Mouse (Mus musculus) frontal cortex, postnatal 36 days (tissue): Measurements from ENCODE around the gene Luc7l2.
A peak's percentile ranks its signal among the peaks of the same experiment; 100 is the strongest.
"Not testable (repeated sequence)": the region's sequence is repeated elsewhere in the genome, so short reads cannot be mapped to it uniquely, and the experiment has no call there.

Experiments
- DNase-seq, 2 experiments: peaks; one replicate each; pipeline ENCODE4 v3.0.0; 2022; ENCODE audit warnings: low spot score in 2 of 2

Gene Luc7l2

GRCm38 (mm10) chr6:38551062-38551988 is at the start of gene Luc7l2:
Luc7l2 (plus strand) TSS chr6:38551334.
- DNase-seq: peak; percentile 91 to 93

- no peak for DNase-seq
Measured at GRCm38 (mm10) chr6:38512096-38512495, 39.0 kb upstream of the Luc7l2 start.

GRCm38 (mm10) chr6:38512830-38513229 is 38.3 kb upstream of the Luc7l2 start:
- no peak for DNase-seq

GRCm38 (mm10) chr6:38515201-38515600 is 35.9 kb upstream of the Luc7l2 start:
- DNase-seq: no peak

GRCm38 (mm10) chr6:38523851-38524250 is 27.3 kb upstream of the Luc7l2 start:
- DNase-seq: no peak

GRCm38 (mm10) chr6:38531211-38531820 is 19.8 kb upstream of the Luc7l2 start:
- DNase-seq: no peak

- peak; percentile 55 to 63 for DNase-seq
Measured at GRCm38 (mm10) chr6:38532500-38533420, 18.4 kb upstream of the Luc7l2 start.

- peak; percentile 98 to 99 for DNase-seq
Measured at GRCm38 (mm10) chr6:38533428-38534405, 17.4 kb upstream of the Luc7l2 start, which contains the start of gene Fmc1. Fmc1 (plus strand) TSS chr6:38533502.

GRCm38 (mm10) chr6:38534640-38535365 is 16.3 kb upstream of the Luc7l2 start:
- DNase-seq: peak; percentile 93 to 98

GRCm38 (mm10) chr6:38535366-38535690 is 15.8 kb upstream of the Luc7l2 start:
- no peak for DNase-seq

GRCm38 (mm10) chr6:38535788-38536187 is 15.3 kb upstream of the Luc7l2 start:
- DNase-seq: no peak

GRCm38 (mm10) chr6:38544141-38544540 is 7.0 kb upstream of the Luc7l2 start:
- DNase-seq: not testable (repeated sequence)

- not testable (repeated sequence) for DNase-seq
Measured at GRCm38 (mm10) chr6:38547005-38547404, 4.1 kb upstream of the Luc7l2 start.

GRCm38 (mm10) chr6:38547707-38548106 is 3.4 kb upstream of the Luc7l2 start:
- no peak for DNase-seq

- not testable (repeated sequence) for DNase-seq
Measured at GRCm38 (mm10) chr6:38548595-38548994, 2.5 kb upstream of the Luc7l2 start.

GRCm38 (mm10) chr6:38549840-38550239 is 1.3 kb upstream of the Luc7l2 start:
- DNase-seq: not testable (repeated sequence)

GRCm38 (mm10) chr6:38550250-38551061 is 678 bp upstream of the Luc7l2 start:
- peak in 1 of 2 experiments; percentile 85 for DNase-seq

- peak; percentile 96 for DNase-seq
Measured at GRCm38 (mm10) chr6:38551989-38552635, 978 bp downstream of the Luc7l2 start.

GRCm38 (mm10) chr6:38552636-38553000 is 1.5 kb downstream of the Luc7l2 start:
- DNase-seq: no peak
